Mouse (Mus musculus): ENCODE results near the gene Kcnh2.

Kcnh2 gene

DNA sequence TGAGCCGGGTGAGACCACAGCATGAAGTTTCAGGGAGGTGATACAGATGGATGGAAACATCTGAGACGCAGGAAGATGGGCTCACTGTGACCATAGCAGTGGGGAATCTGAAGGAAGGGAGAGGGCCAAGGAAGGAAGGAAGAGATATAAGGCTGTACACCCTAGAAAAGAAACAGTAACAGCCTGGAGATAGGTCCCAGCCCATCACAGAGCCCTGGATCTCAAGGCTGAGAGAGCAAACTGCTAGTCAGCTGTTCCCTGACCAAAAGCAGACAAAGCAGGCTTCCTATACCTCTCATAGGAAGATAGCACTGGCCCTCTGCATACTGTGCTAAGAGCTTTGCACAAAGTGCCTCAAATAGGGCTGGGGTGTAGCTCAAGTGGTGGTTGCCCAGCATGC, 27.3 kb upstream of the Kcnh2 start:
- no peak for DNase-seq (ENCODE audit: low spot score)

DNA sequence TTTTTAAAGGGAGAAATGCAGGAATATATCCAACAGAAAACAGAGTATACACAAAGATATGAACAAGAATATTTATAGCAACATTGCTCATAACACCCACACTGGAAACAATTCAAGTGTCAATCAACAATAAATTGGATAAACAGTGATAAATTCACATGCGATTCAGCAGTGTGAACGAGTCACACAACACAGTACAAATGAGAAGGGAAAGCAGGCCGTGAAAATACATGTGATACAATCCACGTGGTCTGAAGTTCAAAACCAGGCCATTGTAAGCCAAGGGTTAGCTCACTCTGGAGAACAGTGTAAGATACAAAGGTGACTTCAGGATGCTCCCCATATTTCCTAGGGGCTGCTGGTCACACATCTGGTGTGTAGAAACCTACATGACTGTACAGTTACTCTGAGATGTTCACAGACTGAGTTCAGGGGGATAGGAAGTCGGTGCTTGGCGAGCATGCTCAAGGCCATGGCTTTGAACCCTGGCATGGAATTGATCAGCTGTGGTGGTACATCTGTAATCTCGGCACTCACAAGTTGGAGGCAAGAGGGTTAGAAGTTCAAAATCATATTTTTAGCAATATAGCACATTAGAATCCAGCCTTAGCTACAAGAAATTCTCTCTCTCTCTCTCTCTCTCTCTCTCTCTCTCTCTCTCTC, 23.4 kb upstream of the Kcnh2 start:
- no peak for DNase-seq (ENCODE audit: low spot score)

- no peak for DNase-seq (ENCODE audit: low spot score)
These were observed 22.8 kb upstream of the Kcnh2 start for GRCm38 (mm10) chr5:24374216-24374615.

- DNase-seq (ENCODE audit: low spot score) = no peak
These were observed 22.4 kb upstream of the Kcnh2 start for GRCm38 (mm10) chr5:24373807-24374206.

- no peak for DNase-seq (ENCODE audit: low spot score)
These were observed 18.4 kb upstream of the Kcnh2 start for GRCm38 (mm10) chr5:24369767-24370166.

- no peak for DNase-seq (ENCODE audit: low spot score)
These were observed 15.0 kb upstream of the Kcnh2 start for GRCm38 (mm10) chr5:24366426-24366825.

GRCm38 (mm10) chr5:24365528-24365927, 14.1 kb upstream of the Kcnh2 start:
- no peak for DNase-seq (ENCODE audit: low spot score)

GRCm38 (mm10) chr5:24364963-24365362, 13.6 kb upstream of the Kcnh2 start:
- no peak for DNase-seq (ENCODE audit: low spot score)

- DNase-seq (ENCODE audit: low spot score) = no peak
These were observed 13.1 kb upstream of the Kcnh2 start, which contains the start of gene Nos3 for GRCm38 (mm10) chr5:24364508-24364907. TSS of gene Nos3 (plus strand) at chr5:24364810.

DNA sequence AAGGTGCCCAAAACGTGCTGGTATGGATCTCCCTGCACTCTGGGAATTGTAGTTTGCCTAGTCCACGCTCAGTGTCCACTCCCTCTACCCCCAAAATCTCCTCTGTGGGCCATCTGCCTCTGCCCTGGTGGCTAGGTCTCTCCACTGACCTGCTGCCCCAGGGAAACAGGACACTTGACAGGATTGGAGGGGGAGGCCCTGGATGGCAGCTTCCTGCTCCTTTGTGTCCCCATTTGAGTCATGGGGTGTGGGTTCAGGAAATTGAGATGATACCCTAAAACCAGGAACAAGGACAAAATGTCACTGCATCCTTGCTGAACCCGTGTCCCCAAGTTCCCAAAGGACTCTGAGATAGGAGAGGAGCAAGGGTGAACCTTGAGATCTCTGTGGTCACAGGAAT, 12.7 kb upstream of the Kcnh2 start:
- DNase-seq (ENCODE audit: low spot score) = no peak

- DNase-seq (ENCODE audit: low spot score) = no peak
These were observed 12.1 kb upstream of the Kcnh2 start for GRCm38 (mm10) chr5:24363467-24363866.

GRCm38 (mm10) chr5:24360792-24361454, 9.5 kb upstream of the Kcnh2 start:
- DNase-seq (ENCODE audit: low spot score) = peak; percentile 44

GRCm38 (mm10) chr5:24357461-24357860, 6.1 kb upstream of the Kcnh2 start:
- DNase-seq (ENCODE audit: low spot score) = no peak

- DNase-seq (ENCODE audit: low spot score) = no peak
These were observed 5.4 kb upstream of the Kcnh2 start for GRCm38 (mm10) chr5:24356764-24357163.

- no peak for DNase-seq (ENCODE audit: low spot score)
These were observed 1.9 kb upstream of the Kcnh2 start for GRCm38 (mm10) chr5:24353327-24353726.

- no peak for DNase-seq (ENCODE audit: low spot score)
These were observed 951 bp upstream of the Kcnh2 start for GRCm38 (mm10) chr5:24352251-24352859.

- no peak for DNase-seq (ENCODE audit: low spot score)
These were observed 332 bp upstream of the Kcnh2 start for GRCm38 (mm10) chr5:24351701-24352171.

DNA sequence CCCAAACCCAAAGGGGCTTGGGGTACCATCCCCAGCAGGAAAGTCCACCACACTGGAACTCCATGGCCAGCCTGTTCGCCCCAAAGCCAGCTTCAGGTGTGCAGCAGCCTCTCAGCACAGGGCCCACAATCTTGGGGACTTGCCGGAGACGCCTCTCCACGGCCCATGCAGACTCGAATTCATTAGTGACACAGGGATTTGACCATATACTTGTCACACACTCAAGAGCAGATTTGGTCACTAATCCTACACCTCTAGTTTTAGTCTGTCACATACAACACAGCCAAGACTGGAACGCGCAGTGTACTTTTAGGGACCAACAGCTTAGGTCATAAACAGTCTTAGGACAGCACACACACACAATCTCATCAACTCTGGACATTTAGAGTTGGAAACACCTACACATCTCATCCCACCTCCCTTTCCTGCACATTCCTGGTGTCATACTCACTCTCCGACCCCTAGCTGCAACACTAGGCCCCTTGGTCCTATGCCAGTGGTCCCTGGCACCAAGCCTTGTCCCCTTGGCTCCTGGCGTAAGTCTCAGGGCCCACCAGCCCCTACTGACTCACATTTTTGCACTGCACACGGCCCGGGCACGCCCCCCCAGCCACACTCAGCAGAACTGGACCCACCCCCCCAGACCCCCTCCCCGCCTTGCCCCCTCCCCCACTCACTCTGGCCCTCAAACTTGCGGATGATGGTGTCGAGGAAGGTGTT, 713 bp downstream of the Kcnh2 start:
- no peak for DNase-seq (ENCODE audit: low spot score)

- DNase-seq (ENCODE audit: low spot score) = no peak
These were observed 1.3 kb downstream of the Kcnh2 start for GRCm38 (mm10) chr5:24350073-24350472.

DNA sequence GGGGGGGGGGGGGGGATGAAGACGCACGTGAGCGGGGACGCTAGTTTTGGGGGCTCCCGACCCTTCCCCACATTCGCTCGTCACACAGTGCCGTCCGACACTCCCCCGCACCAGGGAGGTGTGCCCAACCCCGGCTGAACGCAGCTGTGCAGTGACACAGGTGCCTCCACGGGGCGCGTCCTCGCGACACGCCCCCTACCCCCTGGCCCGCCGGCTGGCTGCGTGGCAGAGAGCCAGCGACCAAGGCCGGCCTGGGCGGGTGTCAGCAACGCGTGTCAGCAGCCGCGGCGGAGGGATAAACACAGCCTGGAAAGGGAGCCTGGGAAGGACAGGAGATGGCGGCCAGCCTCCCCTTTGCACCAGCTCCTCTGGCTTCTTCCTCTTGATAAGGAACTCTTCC, 2.9 kb downstream of the Kcnh2 start:
- no peak for DNase-seq (ENCODE audit: low spot score)

DNA sequence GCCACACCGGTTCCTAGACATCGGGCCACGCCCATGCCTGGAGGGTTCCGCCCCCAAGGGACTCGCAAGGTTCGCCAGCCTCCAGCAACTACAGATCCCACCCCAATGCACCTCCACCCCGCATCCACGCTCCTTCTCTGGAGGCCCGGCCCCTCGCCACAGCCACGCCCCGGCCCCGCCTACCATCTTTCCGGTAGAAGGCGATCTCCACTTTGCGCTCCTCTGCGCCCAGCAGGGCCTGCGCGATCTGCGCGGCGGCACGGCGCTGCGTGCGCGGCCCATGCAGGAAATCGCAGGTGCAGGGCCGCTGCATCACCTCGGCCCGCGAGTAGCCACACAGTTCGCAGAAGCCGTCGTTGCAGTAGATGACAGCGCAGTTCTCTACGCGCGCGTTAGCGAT, 3.3 kb downstream of the Kcnh2 start:
- peak; percentile 61 for DNase-seq (ENCODE audit: low spot score)

GRCm38 (mm10) chr5:24347186-24347875, 4.1 kb downstream of the Kcnh2 start:
- DNase-seq (ENCODE audit: low spot score) = no peak
